Mouse (Mus musculus) left cerebral cortex, adult 18-20 months (tissue): ENCODE results near the gene Tnfsf13. TPM values are rescaled to one million over a fixed set of nuclear protein-coding genes. Genes with fewer than 3 reads are reported as not detected.
A peak's percentile ranks its signal among the peaks of the same experiment; 100 is the strongest.
"Not testable (repeated sequence)": the region's sequence is repeated elsewhere in the genome, so short reads cannot be mapped to it uniquely, and the experiment has no call there.

Source experiments
- DNase-seq, 2 experiments: peaks; one replicate each; pipeline ENCODE4 v3.0.0; 2021 to 2022; ENCODE audit warnings: low spot score in 2 of 2, mixed read lengths in 1 of 2
- total RNA-seq, 2 experiments: library from RNA; stranded (reverse); gene quantifications; 2 replicates each; pipeline ENCODE4 v1.2.3; 2021

The Tnfsf13 gene
- total RNA-seq, 2 experiments from 2014 or later, result 1.6 to 2.9 TPM

DNA sequence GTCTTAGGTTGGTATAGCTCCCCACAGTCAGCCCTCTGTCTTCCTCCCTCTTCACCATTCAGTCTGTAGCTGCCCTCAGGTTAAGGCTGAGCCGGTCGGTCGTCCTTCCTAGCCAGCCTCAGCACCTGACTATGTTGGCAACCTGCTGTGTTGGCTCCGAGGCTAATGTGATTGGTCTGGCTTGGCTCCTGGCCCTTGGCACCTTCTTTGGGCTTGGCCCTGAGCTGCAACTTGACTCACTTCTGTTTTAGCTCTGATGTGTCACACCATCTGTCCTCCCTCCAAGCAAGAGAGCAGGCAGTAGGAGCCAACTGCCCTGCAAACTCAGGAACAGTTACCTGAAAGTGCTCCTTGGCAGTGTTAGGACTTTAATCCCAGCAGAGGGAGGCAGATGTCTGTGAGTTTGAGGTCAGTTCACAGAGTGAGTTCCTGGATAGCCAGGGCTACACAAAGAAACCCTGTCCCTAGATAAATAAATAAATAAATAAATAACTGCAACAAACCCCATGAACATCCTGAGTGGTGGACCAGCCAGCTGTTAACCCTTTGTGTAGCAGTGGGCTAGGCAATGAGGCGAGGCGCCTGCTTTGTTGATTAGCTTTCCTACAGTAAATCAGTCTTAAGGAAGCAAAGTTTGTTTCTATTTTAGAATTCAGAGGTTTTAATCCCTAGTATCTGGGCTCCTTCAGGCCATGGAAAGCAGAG lies 21.3 kb upstream of the Tnfsf13 start:
- peak; percentile 36 to 38 for DNase-seq

DNA sequence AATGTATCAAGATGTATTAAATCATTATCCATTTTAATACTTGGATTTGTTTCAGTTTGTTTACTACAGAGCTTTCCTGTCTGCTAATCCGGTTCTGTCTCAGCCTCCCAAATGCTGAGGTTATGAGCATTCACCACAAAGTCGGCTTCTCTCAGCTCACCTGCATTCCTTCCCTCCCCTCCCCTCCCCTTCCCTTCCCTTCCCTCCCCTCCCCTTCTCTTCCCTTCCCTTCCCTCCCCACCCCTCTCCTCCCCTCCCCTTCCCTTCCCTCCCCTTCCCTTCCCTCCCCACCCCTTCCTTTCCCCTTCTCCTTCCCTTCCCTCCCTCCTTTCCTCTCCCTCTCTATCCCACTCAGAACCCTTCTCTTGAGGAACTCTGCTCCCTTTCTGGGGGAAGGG lies 19.0 kb upstream of the Tnfsf13 start:
- DNase-seq, result no peak

DNA sequence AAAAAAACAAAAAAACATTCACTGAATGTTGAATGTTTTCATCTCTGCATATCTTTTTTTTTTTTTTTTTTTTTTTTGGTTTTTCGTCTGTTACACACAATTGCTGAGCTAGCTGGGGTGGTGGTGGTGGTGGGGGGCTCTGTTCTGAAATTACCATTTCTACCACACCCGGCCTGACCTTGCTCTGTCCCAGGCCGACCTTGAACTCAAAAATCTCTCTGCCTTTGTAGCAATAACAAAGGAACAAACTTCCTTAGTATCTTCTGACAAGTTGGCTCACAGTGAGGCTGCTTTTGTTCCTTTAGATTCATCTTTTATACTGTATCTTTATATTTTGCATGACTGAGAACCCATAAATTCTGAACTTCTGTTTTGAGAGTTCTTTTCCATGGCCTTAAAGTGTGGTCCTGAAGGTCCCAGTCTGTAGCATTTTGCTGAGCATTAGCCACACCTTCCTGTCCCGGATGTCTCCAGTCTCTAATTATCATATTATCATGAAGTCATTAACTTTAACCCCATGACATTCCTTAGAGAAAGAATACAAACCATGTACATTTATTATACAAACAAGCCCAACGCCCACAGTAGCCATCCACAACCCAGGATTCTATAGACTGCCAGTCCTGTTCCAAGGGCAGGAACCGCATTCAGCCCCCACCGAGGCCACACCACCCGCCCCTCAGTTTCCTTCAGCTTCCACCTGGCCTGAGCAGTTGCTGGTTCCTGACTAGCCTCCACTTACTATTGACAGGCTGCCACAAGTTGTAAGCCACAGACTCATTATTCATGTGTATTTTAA lies 18.4 kb upstream of the Tnfsf13 start:
- DNase-seq, result no peak

DNA sequence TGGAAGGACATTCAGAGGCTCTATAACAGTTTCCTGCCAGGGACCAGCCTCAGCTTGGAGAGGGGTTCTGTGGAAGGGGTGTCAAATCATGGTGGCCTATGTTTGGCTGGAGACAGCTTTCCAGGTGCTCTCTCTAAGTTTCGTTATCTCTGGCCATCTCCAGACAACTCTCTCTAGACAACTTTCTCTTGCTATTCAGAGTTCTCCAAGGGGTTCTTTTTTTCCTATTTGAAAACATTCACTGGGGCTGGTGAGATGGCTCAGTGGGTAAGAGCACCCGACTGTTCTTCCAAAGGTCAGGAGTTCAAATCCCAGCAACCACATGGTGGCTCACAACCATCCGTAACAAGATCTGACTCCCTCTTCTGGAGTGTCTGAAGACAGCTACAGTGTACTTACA lies 17.8 kb upstream of the Tnfsf13 start:
- not testable (repeated sequence) for DNase-seq

DNA sequence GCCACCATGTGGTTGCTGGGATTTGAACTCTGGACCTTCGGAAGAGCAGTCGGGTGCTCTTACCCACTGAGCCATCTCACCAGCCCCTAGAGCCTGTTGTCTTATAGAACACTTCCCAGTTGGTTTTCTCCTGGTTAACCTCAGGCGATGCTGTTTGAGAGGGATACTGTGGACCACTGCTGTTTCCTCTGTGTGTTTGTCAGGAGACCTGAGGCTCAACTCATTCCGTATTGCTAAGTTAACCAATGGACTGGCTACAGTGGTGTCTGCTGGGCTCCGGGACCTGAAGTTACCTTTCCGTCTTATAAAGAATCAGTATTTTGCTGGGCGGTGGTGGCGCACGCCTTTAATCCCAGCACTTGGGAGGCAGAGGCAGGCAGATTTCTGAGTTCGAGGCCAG lies 17.3 kb upstream of the Tnfsf13 start:
- DNase-seq, result not testable (repeated sequence)

DNA sequence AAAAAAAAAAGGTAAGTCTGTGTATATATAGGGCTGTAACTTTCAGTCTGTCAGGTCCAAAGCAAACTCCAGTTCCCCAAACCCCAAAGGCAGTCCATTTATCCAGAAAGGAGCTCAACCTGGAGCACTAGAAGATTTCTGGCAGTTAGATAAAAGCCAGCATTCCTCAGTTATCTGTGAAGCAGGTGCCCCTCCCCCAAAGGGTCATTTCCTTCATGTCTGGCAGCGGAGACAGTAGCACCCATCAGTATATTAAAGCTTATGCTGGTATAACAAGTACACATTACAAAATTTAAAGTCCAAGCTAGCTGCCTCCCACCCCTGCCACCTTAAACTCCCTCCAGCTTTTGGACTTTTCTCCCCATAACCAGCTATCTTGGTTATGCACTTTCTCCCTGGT lies 14.0 kb upstream of the Tnfsf13 start:
- no peak for DNase-seq

DNA sequence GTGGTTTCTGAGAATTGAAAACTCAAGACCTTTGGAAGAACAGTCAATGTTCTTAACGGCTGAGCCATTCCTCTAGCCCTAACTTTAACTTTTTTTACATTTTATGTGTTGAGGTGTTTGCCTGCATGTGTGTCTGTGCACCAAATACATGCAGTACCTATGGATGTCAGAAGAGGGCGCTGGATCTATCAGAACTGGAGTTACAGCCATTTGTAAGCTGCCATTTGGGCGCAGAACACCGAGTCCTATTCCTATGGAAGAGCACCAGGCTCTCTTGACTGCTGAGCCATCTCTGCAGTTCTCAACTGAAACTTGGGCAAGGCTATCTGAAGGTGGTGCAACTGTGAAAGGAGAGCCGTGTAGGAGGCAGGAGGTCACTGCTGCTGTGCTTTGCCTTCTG lies 13.0 kb upstream of the Tnfsf13 start:
- no peak for DNase-seq

DNA sequence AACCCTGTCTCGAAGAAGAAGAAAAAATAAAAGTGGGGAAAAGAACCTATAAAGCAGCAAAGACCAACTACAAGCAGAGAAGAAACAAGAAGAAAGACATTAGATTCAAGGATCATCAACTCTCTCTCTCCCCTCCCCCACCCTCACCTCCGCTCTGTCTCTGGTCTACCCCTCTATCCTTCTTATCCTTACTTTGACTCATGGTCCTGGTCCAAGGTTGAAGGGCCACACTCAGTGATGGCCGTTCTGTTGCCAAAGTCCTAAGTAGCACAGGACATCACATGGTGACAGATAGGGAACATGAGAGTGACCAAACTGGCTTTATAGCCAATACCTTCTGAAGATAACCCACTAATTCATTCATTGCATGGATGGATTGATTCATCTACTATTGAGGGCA lies 11.8 kb upstream of the Tnfsf13 start:
- no peak for DNase-seq

DNA sequence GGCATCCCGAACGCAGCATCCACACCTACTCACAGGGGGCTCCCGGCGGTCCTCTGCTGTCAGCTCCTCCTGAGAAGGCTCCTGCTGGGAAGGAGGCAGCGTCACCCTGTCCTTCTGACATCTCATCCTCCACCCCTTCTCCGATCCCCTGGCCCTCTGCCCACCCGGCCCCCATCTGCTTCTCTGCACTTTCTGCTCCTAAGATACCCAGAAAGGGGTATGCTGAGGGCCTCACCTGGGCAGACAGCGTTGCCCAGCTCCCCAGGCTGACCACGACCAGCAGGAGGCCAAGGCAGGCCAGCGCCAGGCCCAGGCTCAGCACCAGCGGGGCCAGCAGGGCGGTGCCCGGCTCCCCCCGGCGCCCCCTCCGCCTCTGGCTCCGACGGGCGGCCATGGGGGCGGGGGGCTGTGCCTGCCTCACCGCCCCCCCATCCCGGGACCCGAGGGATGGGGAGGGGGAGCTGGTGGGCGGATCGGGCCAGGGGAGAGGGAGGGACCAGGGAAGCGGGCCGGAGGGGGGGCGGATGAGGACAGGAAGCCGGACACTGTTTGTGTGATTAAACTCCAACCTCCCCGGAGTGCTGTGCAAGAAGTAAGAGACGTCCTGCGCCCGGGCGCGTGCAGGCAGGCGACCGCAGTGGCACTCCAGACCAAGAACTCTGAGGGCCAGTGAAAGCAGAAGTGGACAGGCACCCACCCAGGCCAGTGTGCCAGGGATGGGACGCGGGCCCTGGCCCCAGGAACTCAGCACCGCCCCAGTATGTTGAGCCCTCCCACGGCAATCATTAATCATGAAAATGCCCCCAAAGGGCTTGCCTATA lies 10.0 kb upstream of the Tnfsf13 start, which contains the start of the genes Tnfsf12 and Tnfsfm13:
TSS of gene Tnfsf12 (minus strand) at position 489 of the 821 bp plus-strand sequence.
TSS of gene Tnfsfm13 (minus strand) at position 738 of the 821 bp plus-strand sequence.
- peak; percentile 45 to 53 for DNase-seq

DNA sequence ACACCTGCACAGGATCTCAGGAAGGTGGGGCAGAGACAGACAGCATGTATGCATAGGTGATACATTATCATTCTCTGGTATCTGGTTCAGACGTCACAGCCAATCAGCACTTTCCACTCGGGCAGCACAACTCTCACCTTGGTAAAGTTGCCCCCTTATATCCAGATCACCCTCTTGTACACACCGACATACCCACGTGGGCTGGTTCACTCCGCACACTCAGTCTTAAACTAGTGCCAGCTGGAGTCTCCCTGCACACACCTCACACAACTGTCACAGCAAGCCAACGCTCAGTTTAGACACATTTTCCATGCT lies 9.4 kb upstream of the Tnfsf13 start:
- no peak for DNase-seq

DNA sequence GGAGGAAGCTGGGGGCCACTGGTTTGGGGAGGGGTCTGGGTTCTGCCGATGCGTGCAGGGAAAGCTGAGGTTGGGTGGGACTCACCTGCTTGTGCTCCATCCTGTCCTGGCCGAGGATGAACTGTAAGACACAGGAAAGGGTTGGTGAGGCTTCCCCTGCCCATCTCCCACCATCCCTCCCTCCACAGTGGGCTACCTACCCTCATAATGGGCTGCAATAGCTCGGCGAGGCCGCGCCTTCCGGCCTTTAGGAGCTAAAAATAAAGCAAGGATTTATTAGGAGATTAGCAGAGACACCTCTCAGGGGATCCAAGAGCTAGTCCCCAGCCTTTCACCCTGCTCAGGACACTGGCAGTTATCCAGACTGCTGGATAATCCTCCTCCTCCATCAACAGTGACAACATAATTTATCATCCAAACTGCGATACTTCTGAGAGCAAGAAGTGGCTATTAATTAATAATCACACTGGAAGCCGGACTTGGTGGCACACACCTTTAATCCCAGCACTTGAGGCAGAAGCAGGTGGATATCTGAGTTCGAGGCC lies 7.9 kb upstream of the Tnfsf13 start:
- DNase-seq, result no peak

DNA sequence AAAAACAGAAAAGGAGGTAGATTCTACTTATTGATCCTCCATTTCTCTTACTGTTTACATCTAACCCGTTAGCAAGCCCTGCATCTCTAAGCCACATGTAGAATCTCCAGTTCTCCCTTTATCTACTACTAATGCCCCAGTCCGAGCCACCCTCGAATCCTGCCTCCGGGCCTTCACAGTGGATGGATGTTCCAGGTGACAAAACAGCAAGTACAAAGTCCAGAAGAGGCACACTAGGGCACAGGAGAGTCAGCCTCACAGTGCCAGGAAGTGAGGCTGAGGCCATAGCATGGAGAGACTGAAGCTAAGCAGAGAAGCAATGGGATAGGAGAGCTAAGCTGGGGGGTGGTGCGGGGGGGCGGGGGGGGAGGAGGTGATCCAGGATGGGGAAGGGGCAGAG lies 7.3 kb upstream of the Tnfsf13 start:
- no peak for DNase-seq

DNA sequence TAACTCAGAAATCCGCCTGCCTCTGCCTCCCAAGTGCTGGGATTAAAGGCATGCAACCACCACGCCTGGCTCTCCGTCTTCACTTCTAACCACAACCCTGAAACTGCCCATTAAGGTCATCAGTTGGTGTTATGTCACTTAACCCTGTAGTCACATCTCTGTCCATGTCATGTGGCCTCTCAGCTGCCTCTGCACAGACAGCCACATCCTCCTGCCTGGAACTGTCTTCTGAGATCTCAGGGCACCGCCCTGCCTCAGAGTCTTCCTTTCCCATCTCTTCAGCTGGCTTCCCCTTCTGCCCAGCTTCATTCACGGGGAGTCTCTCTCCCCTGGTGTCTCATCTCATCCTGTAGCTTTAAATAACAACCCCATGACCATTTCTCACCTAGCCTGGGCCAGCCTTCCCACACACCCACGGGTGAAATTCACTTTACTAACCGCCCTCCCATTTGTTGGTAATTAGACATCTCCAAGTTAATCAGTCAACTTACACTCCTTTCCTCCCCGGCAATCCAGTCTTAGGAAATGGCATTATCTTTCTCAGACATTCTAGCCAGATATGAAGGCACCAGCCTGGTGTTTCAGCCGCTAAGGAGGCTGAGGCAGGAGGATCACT lies 6.7 kb upstream of the Tnfsf13 start:
- DNase-seq, result no peak

DNA sequence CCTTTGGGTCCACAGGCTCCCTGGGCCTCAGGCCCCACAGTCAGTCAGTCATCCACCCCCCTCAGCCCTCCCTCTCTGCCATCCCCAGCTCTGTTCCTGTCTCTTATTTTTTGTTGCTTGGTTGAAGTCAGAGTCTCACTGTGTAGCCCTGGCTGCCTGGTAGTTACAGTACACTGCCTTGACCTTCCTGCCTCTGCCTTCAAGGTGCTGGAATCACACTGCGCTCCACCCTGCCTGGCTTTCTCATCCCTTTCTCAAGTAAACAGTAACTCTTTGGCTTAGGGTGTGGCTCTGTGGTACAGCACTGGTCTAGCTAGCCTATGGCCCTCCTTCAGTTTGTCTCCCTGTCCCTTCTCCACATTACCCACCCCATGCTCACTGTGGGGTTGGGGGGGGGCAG lies 4.3 kb upstream of the Tnfsf13 start:
- no peak for DNase-seq

DNA sequence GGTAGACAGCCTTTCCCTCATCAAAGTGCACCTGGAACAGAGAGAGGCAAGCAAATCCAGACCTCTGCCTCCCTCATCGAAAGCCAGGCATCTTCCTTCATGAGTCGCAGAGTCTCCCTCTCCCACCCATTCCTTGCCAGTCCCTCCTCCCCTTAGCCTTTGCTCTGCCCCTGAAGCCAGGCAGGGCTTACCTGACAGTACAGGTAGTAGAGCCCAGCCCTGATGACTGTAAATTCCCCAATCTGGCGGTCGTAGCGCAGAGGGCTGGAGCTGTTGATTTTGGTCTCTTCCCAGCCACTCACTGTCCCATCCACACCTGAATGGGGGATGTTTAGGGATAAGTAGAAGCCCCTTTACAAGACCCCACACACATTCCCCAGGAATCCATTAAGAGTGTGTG lies 1.5 kb upstream of the Tnfsf13 start:
- DNase-seq, result no peak

DNA sequence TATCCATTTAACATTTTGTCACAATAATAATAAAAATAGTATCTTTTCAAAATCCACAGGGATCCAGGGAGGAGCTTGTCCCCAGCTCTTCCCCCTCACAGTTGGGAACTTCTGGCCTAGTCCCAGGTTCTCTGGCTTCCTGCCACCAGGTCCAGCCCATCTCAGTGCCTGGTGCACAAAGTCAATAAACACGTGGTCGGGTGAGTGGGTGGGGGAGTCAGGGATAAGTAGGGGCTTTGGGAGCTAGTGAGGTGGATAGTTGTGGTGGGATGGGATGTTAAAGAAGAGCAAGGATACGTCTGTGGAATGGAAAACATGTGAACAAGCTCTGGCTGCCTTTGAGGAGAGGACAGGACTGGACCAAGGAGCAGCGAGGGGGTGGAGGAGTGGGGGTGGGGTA lies 793 bp upstream of the Tnfsf13 start:
- DNase-seq, result no peak

DNA sequence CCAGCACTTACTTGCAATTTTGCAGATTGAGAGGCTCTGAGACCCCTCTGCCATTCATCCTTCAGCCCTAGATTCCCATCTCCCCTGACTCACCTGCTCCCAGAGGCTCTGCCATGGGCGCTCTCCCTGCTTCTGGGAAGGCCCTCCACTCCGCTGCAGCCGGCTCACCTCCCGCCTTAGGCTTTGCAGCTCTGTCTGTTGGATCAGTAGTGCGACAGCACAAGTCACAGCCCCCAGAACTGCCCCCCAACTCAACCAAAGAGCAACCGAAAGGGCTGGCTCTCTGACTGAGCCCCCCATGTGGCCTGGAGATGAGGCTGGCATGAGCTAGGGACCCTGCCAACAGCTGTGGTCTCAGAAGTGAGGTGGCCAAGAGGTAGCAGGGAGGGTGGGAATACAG lies 648 bp downstream of the Tnfsf13 start:
- no peak for DNase-seq

DNA sequence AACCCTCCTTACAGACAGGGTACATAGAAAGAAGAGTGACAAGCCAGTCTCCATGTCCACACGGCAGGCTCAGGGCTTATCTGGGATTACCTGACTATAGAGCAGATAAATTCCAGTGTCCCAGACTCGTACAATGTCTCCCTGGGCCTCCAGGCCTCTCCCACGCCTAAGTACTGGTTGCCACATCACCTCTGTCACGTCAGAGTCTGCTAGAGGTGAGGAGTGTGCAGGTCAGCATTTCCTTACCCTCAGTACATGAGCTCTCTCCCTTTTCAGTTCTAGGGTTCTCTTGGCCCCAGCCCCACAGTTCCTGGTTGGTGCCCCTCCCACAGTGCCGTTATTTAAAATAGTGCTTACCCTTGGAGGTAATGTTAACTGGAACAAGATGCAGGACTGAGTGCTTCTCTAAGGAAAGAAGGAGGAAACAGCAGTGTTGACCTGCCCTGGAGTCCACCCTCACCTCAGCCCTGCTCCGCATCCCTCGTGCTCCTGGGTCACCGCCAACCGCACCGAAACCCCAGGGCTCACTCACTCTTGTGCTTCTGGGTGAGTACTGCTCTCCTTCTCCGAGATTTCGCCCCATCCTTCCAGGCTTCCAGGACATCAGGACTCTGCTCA lies 1.3 kb downstream of the Tnfsf13 start:
- no peak for DNase-seq

DNA sequence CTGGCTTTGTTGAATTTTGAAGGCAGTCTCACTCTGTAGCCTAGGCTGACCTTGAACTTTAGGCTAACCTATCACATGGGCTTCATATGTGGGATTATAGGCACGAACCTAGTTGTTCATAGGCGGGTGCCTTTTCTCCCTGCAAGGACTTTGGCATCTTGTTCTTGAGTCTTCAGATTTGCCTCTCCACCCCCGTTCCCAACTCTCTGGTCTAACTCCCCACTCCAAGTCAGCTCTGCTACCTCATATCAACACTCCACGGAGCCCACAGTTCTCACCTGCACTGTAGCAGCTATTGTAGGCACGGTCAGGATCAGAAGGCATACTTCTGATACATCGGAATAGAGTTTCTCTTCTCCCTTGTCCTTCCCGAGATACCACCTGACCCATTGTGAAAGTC lies 2.0 kb downstream of the Tnfsf13 start:
- no peak for DNase-seq

DNA sequence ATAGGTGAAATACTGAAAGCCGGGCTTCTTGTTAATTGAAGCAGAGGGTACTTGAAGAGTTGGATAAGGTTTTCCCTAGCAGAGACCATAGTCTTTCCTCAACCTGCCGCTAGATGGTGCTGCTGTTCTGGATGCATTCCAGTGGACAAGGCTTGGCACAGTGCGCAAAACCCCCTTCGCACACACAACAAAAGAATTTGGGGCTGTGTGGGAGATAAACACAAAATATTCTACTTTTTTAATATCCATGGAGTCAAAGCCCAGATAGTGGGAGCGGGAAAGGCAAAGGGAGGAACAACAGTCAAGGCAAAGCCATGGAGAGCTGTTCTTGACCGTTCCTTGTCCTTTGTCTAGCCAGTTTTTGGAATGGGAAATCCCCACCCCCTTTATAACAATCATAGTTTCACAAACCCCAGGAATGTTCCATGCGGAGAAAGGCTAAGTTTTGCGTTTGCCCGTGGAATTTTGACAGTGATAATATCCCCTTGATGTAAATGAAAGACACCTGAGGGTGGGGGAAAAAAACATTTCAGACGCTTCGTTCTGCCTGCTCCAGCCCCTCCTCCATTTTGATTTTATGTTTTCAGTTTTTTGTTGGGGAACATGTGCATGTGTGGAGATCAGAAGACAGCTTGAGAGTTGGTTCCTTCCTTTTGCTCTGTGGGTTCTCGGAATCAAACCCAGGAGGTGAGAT lies 2.6 kb downstream of the Tnfsf13 start:
- peak; percentile 89 to 91 for DNase-seq
